ENCODE assay signal across 25 mouse cellular contexts in the genomic region with DNA sequence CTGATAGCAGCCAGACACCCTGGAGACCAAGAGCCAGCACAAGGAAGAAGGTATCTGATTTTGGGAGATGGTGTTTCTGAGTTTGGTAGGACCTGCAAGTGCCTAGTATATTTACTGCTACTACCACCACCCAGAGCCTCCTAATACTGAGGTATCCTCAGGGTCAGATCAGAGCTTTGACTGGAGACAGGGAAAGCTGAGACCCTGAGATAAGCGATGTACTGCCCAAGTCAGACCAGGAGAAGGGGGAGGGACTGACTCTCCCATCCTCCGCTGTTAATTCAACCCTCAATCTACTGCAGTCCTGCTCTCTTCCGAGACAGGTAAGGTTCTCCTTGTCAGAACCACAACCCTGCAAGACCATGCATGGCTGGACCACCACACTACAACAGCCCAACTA. TPM values are rescaled to one million over a fixed set of nuclear protein-coding genes. Genes with fewer than 3 reads are reported as not detected.
A peak's percentile ranks its signal among the peaks of the same experiment; 100 is the strongest.
DNase-seq lines count a peak whose midpoint lies in the region; ATAC-seq and TF ChIP-seq lines count a peak whose summit lies in the region.
"Had no signal": no experiment of that assay in that cellular context is flagged by ENCODE, and none has a peak within 500 bp of the region (broad histone marks: within the 10 kb centered on the region; RNA-seq: fewer than 3 reads in every experiment).

No protein-coding gene starts in this region.

- H3K9ac ChIP-seq in heart, embryonic 11.5 days (ENCODE audit: low read depth, low read length) = no peak overlapping the region
- H3K9ac ChIP-seq in heart, postnatal 0 days (replicated peaks; ENCODE audit: low read depth, low read length) = 0 out of 2 replicates have a peak overlapping the region, but pooled peaks have one; percentile 4
- no peak overlapping the region for H3K9ac ChIP-seq in limb, embryonic 12.5 days (replicated peaks)
- no peak overlapping the region for H3K9ac ChIP-seq in liver, embryonic 16.5 days (ENCODE audit: low read depth, low read length)
- H3K9ac ChIP-seq: embryonic facial prominence, embryonic 12.5 days; forebrain, embryonic 12.5 days; hindbrain, embryonic 13.5 days; kidney, embryonic 15.5 days; midbrain, embryonic 15.5 days; neural tube, embryonic 12.5 days had no signal

- no peak overlapping the region for H3K4me3 ChIP-seq in heart, embryonic 11.5 days (ENCODE audit: low read depth, low read length)
- H3K4me3 ChIP-seq in heart, postnatal 0 days (ENCODE audit: low read depth, low read length) = no peak overlapping the region
- no peak overlapping the region for H3K4me3 ChIP-seq in limb, embryonic 12.5 days (replicated peaks)
- no peak overlapping the region for H3K4me3 ChIP-seq in liver, embryonic 16.5 days (ENCODE audit: low read depth, low read length)
- H3K4me3 ChIP-seq in lung, adult 2 months (replicated peaks; ENCODE audit: extremely low read depth, low read depth, low read length) = no peak overlapping the region
- H3K4me3 ChIP-seq: embryonic facial prominence, embryonic 12.5 days; forebrain, embryonic 12.5 days; hindbrain, embryonic 13.5 days; kidney, embryonic 15.5 days; midbrain, embryonic 15.5 days; neural tube, embryonic 12.5 days had no signal

- no peak for TF ChIP-seq EP300 in heart, postnatal 0 days (IDR thresholded peaks at IDR 0.05; ENCODE audit: low read depth)

- no peak for DNase-seq in heart, postnatal 36 days
- DNase-seq in heart, postnatal 0 days (ENCODE audit: low spot score) = no peak
- DNase-seq in heart, postnatal 10 days = no peak
- DNase-seq in lung, adult 2 months = no peak
- DNase-seq: cerebellum, adult 11-12 months; cerebellum, postnatal 10 days; kidney, adult 11 months; kidney, postnatal 36 days; retina, postnatal 1 day; right cerebral cortex, postnatal 25 days; thymus, postnatal 14 days had no signal

- peaks cover 92% of the 10 kb centered on the region for H3K4me1 ChIP-seq in heart, embryonic 11.5 days (ENCODE audit: control insufficient read depth, insufficient read depth, low read length)
- peaks cover 87% of the 10 kb centered on the region for H3K4me1 ChIP-seq in heart, postnatal 0 days (ENCODE audit: control insufficient read depth, insufficient read depth)
- H3K4me1 ChIP-seq in limb, embryonic 12.5 days (replicated peaks) = peaks cover 90% of the 10 kb centered on the region
- H3K4me1 ChIP-seq in liver, embryonic 16.5 days (ENCODE audit: control insufficient read depth, low read depth, low read length) = peaks cover 36% of the 10 kb centered on the region
- H3K4me1 ChIP-seq in lung, adult 2 months (ENCODE audit: control insufficient read depth, insufficient read depth, low read length) = peaks cover 21% of the 10 kb centered on the region

- H3K27me3 ChIP-seq in heart, embryonic 11.5 days (ENCODE audit: control insufficient read depth, insufficient read depth, low read length) = no peaks in the 10 kb centered on the region
- no peaks in the 10 kb centered on the region for H3K27me3 ChIP-seq in heart, postnatal 0 days (ENCODE audit: control insufficient read depth, insufficient read depth, low read length)
- 0 out of 2 replicates have a peak, but pooled peaks cover 2% of the 10 kb centered on the region for H3K27me3 ChIP-seq in limb, embryonic 12.5 days
- no peaks in the 10 kb centered on the region for H3K27me3 ChIP-seq in liver, embryonic 16.5 days (ENCODE audit: control insufficient read depth, insufficient read depth, low read depth, low read length)
- H3K27me3 ChIP-seq: CH12.LX; embryonic facial prominence, embryonic 12.5 days; forebrain, embryonic 12.5 days; hindbrain, embryonic 13.5 days; kidney, embryonic 15.5 days; midbrain, embryonic 15.5 days; neural tube, embryonic 12.5 days; Patski had no signal

- TF ChIP-seq POLR2A in lung, adult 2 months (IDR thresholded peaks at IDR 0.05; ENCODE audit: borderline replicate concordance, extremely low read depth, low read depth, low read length) = no peak

- H3K27ac ChIP-seq in heart, embryonic 11.5 days (ENCODE audit: low read depth, low read length) = peak overlapping the region; percentile 91
- peak overlapping the region; percentile 94 for H3K27ac ChIP-seq in heart, postnatal 0 days (ENCODE audit: low read depth)
- H3K27ac ChIP-seq in limb, embryonic 12.5 days = peak overlapping the region; percentile 4; the same call in 1 of the 2 replicates
- H3K27ac ChIP-seq in liver, embryonic 16.5 days (ENCODE audit: low read length) = no peak overlapping the region
- H3K27ac ChIP-seq: embryonic facial prominence, embryonic 12.5 days; hindbrain, embryonic 13.5 days; kidney, embryonic 15.5 days; macrophage; midbrain, embryonic 15.5 days; neural tube, embryonic 12.5 days had no signal

- no peak for ATAC-seq in heart, embryonic 11.5 days (replicated peaks; ENCODE audit: insufficient number of reproducible peaks, low FRiP score, low TSS enrichment)
- ATAC-seq in heart, postnatal 0 days (ENCODE audit: insufficient read depth, low read depth) = no peak
- no peak for ATAC-seq in limb, embryonic 12.5 days (ENCODE audit: insufficient number of reproducible peaks, insufficient read depth, low FRiP score, low TSS enrichment, low read depth)
- ATAC-seq in liver, embryonic 16.5 days (ENCODE audit: low read depth) = 0 out of 2 replicates have a peak, but pooled peaks have one; percentile 12
- ATAC-seq: lung, postnatal 0 days; midbrain, embryonic 15.5 days; Patski had no signal

- peak overlapping the region; percentile 29 for H3K4me2 ChIP-seq in heart, embryonic 11.5 days
- no peak overlapping the region for H3K4me2 ChIP-seq in heart, postnatal 0 days (ENCODE audit: low read depth, low read length)
- H3K4me2 ChIP-seq in limb, embryonic 12.5 days = no peak overlapping the region
- no peak overlapping the region for H3K4me2 ChIP-seq in liver, embryonic 16.5 days (ENCODE audit: low read depth, low read length)
- H3K4me2 ChIP-seq: embryonic facial prominence, embryonic 12.5 days; forebrain, embryonic 12.5 days; hindbrain, embryonic 13.5 days; kidney, embryonic 15.5 days; midbrain, embryonic 15.5 days; neural tube, embryonic 12.5 days had no signal

- H3K9me3 ChIP-seq in heart, embryonic 11.5 days (replicated peaks; ENCODE audit: control insufficient read depth, low read length) = no peaks in the 10 kb centered on the region
- H3K9me3 ChIP-seq in heart, postnatal 0 days (replicated peaks; ENCODE audit: control insufficient read depth, low read length) = no peaks in the 10 kb centered on the region
- H3K9me3 ChIP-seq in limb, embryonic 12.5 days = no peaks in the 10 kb centered on the region
- no peaks in the 10 kb centered on the region for H3K9me3 ChIP-seq in liver, embryonic 16.5 days (replicated peaks; ENCODE audit: control insufficient read depth, low read length)
- H3K9me3 ChIP-seq: embryonic facial prominence, embryonic 12.5 days; forebrain, embryonic 12.5 days; G1E; hindbrain, embryonic 13.5 days; kidney, embryonic 15.5 days; midbrain, embryonic 15.5 days; neural tube, embryonic 12.5 days had no signal

- no peaks in the 10 kb centered on the region for H3K36me3 ChIP-seq in heart, embryonic 11.5 days (ENCODE audit: control insufficient read depth, insufficient read depth, low read length)
- no peaks in the 10 kb centered on the region for H3K36me3 ChIP-seq in heart, postnatal 0 days (replicated peaks; ENCODE audit: control insufficient read depth, insufficient read depth, low read length)
- H3K36me3 ChIP-seq in limb, embryonic 12.5 days = no peaks in the 10 kb centered on the region
- H3K36me3 ChIP-seq in liver, embryonic 16.5 days (ENCODE audit: control insufficient read depth, insufficient read depth) = no peaks in the 10 kb centered on the region
- H3K36me3 ChIP-seq: embryonic facial prominence, embryonic 12.5 days; forebrain, embryonic 12.5 days; G1E; hindbrain, embryonic 13.5 days; kidney, embryonic 15.5 days; midbrain, embryonic 15.5 days; neural tube, embryonic 12.5 days had no signal

- no peak for TF ChIP-seq CTCF in heart, postnatal 0 days (IDR thresholded peaks at IDR 0.05; ENCODE audit: low read depth)
- TF ChIP-seq CTCF in lung, adult 2 months (IDR thresholded peaks at IDR 0.05; ENCODE audit: insufficient read depth, low read length) = no peak

- 20% methylated on average over 3 of the region's 3 CpGs for WGBS in heart, embryonic 11.5 days (ENCODE audit: insufficient replicate concordance)
- 54% methylated on average over 3 of the region's 3 CpGs for WGBS in heart, postnatal 0 days
- 85% methylated on average over 3 of the region's 3 CpGs for WGBS in limb, embryonic 12.5 days
- WGBS in liver, embryonic 16.5 days (ENCODE audit: insufficient replicate concordance) = 51% methylated on average over 3 of the region's 3 CpGs
- WGBS in lung, adult 2 months = 85% methylated on average over 3 of the region's 3 CpGs

- intact Hi-C loops in heart, postnatal 36 days (cut with DNase I) = no loop called here
- intact Hi-C loops in heart, postnatal 10 days (cut with DNase I) = no loop called here

RNA-seq across cellular contexts. Expression of a gene that starts 55.2 kb away (rescaled TPM):
- 9.2 and 11.1 TPM in 2 replicates for polyA plus RNA-seq in heart, embryonic 11.5 days (2014; fragmentation: Nextera tagmentation; extraction: Ambion mirVana)
- total RNA-seq in heart, postnatal 36 days (2021) = 10 to 100 TPM; 24.2 to 40.9 TPM
- 54.8 and 79.6 TPM in 2 replicates for total RNA-seq in heart, postnatal 0 days (2014; rRNA removed; ENCODE audit: low replicate concordance)
- polyA plus RNA-seq in heart, postnatal 0 days (2015; fragmentation: Nextera tagmentation; extraction: Ambion mirVana) = 6.5 and 7.4 TPM in 2 replicates
- total RNA-seq in heart, postnatal 10 days (2021) = 10 to 100 TPM; 67.9 to 71.6 TPM
- 6.6 and 8.3 TPM in 2 replicates for polyA plus RNA-seq in limb, embryonic 12.5 days (2016; fragmentation: Nextera tagmentation; extraction: Ambion mirVana)
- 1.4 and 1.5 TPM in 2 replicates for polyA plus RNA-seq in liver, embryonic 16.5 days (2015; fragmentation: Nextera tagmentation; extraction: Ambion mirVana)
- polyA plus RNA-seq in lung, adult 2 months (2012; rRNA removed) = 36.2 and 37.7 TPM in 2 replicates
- total RNA-seq: G1E had no signal
- polyA plus RNA-seq: G1E had no signal
